ENCODE assay signal across 8 mouse cellular contexts in the genomic region with DNA sequence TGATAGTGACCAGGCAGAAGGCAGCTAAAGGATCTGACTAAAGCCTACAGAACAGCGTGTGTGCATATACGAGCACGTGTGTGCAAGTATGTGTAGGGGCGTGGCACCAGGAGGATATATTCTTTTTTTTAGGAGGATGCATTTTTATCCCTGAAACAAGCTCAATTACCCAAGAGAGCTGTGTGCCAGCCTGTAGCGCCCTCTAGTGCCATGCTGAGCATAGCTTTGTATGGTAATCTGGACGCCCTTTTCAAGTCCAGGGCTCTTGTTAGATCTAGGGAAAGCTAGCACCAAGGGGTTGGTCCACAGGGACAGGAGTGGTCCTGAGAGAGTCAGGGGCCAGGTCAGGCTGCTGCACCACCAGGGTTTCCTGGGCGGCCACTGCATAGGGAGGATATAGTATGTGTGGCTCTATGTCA. TPM values are rescaled to one million over a fixed set of nuclear protein-coding genes. Genes with fewer than 3 reads are reported as not detected.
DNase-seq lines count a peak whose midpoint lies in the region; ATAC-seq and TF ChIP-seq lines count a peak whose summit lies in the region.

No protein-coding gene starts in this region.

- intact Hi-C loops in left cerebral cortex, postnatal 14 days (cut with DNase I) = loop anchor here (5.0 kb wide), 1 partner anchor 56 kb away; no protein-coding TSS in a partner anchor

- H3K27me3 ChIP-seq in midbrain, embryonic 10.5 days (ENCODE audit: low read depth, poor library complexity, severe bottlenecking) = no peaks in the 10 kb centered on the region
- no peaks in the 10 kb centered on the region for H3K27me3 ChIP-seq in midbrain, embryonic 15.5 days (replicated peaks)
- H3K27me3 ChIP-seq in forebrain, embryonic 16.5 days (replicated peaks; ENCODE audit: control insufficient read depth, insufficient read depth, low read length) = no peaks in the 10 kb centered on the region
- no peaks in the 10 kb centered on the region for H3K27me3 ChIP-seq in hindbrain, postnatal 0 days (ENCODE audit: insufficient read depth, low read length)
- H3K27me3 ChIP-seq in midbrain, embryonic 14.5 days (ENCODE audit: control insufficient read depth, insufficient read depth, low read length) = no peaks in the 10 kb centered on the region
- H3K27me3 ChIP-seq in stomach, postnatal 0 days (ENCODE audit: control insufficient read depth, insufficient read depth, low read length) = no peaks in the 10 kb centered on the region

- peaks cover 82% of the 10 kb centered on the region for H3K36me3 ChIP-seq in midbrain, embryonic 10.5 days
- H3K36me3 ChIP-seq in midbrain, embryonic 15.5 days (replicated peaks) = 0 out of 2 replicates have a peak, but pooled peaks cover 19% of the 10 kb centered on the region
- H3K36me3 ChIP-seq in forebrain, embryonic 16.5 days (ENCODE audit: control insufficient read depth, insufficient read depth) = no peaks in the 10 kb centered on the region; the same call in none of the 2 replicates
- H3K36me3 ChIP-seq in hindbrain, postnatal 0 days (ENCODE audit: insufficient read depth, low read length) = peaks cover 20% of the 10 kb centered on the region
- H3K36me3 ChIP-seq in midbrain, embryonic 14.5 days (ENCODE audit: control insufficient read depth, insufficient read depth, low read length) = peaks cover 35% of the 10 kb centered on the region
- peaks cover 13% of the 10 kb centered on the region for H3K36me3 ChIP-seq in stomach, postnatal 0 days (ENCODE audit: control insufficient read depth, insufficient read depth, low read length)

- no peaks in the 10 kb centered on the region for H3K4me1 ChIP-seq in midbrain, embryonic 10.5 days
- H3K4me1 ChIP-seq in midbrain, embryonic 15.5 days = no peaks in the 10 kb centered on the region
- no peaks in the 10 kb centered on the region for H3K4me1 ChIP-seq in forebrain, embryonic 16.5 days (replicated peaks; ENCODE audit: control insufficient read depth, insufficient read depth, low read length)
- no peaks in the 10 kb centered on the region for H3K4me1 ChIP-seq in hindbrain, postnatal 0 days (ENCODE audit: insufficient read depth, low read length)
- no peaks in the 10 kb centered on the region for H3K4me1 ChIP-seq in midbrain, embryonic 14.5 days (ENCODE audit: control insufficient read depth, insufficient read depth, low read length)
- no peaks in the 10 kb centered on the region for H3K4me1 ChIP-seq in stomach, postnatal 0 days (replicated peaks; ENCODE audit: control insufficient read depth, insufficient read depth)

- no peaks in the 10 kb centered on the region for H3K9me3 ChIP-seq in midbrain, embryonic 10.5 days (replicated peaks)
- no peaks in the 10 kb centered on the region for H3K9me3 ChIP-seq in midbrain, embryonic 15.5 days
- no peaks in the 10 kb centered on the region for H3K9me3 ChIP-seq in forebrain, embryonic 16.5 days (ENCODE audit: control insufficient read depth, low read length)
- H3K9me3 ChIP-seq in hindbrain, postnatal 0 days (ENCODE audit: low read length) = no peaks in the 10 kb centered on the region
- no peaks in the 10 kb centered on the region for H3K9me3 ChIP-seq in midbrain, embryonic 14.5 days (ENCODE audit: control insufficient read depth, low read length)
- no peaks in the 10 kb centered on the region for H3K9me3 ChIP-seq in stomach, postnatal 0 days (ENCODE audit: control insufficient read depth, low read length)

- no peak for TF ChIP-seq EP300 in stomach, postnatal 0 days (optimal IDR thresholded peaks at IDR 0.05)

- peak; percentile 78 for DNase-seq in midbrain, embryonic 10.5 days (ENCODE audit: low spot score)
- peak; percentile 53 for DNase-seq in c-Kit-positive CD71-positive TER-119-positive erythroid progenitor cells, embryonic 14.5 days (ENCODE audit: low spot score)
- peak; percentile 85 for DNase-seq in hindbrain, postnatal 0 days (ENCODE audit: low spot score)
- peak; percentile 76 to 84 for DNase-seq in left cerebral cortex, postnatal 14 days (ENCODE audit: low spot score in 2 of 2)
- peak; percentile 87 for DNase-seq in midbrain, embryonic 14.5 days
- peak; percentile 85 for DNase-seq in stomach, postnatal 0 days (ENCODE audit: low spot score)

- H3K27ac ChIP-seq in midbrain, embryonic 10.5 days (replicated peaks) = no peak overlapping the region
- no peak overlapping the region for H3K27ac ChIP-seq in midbrain, embryonic 15.5 days
- no peak overlapping the region for H3K27ac ChIP-seq in forebrain, embryonic 16.5 days (ENCODE audit: low read length)
- no peak overlapping the region for H3K27ac ChIP-seq in hindbrain, postnatal 0 days
- H3K27ac ChIP-seq in midbrain, embryonic 14.5 days (replicated peaks; ENCODE audit: low read depth, low read length) = no peak overlapping the region
- no peak overlapping the region for H3K27ac ChIP-seq in stomach, postnatal 0 days (replicated peaks)

- H3K4me3 ChIP-seq in midbrain, embryonic 10.5 days = no peak overlapping the region
- H3K4me3 ChIP-seq in midbrain, embryonic 15.5 days = no peak overlapping the region
- no peak overlapping the region for H3K4me3 ChIP-seq in forebrain, embryonic 16.5 days (replicated peaks; ENCODE audit: low read length)
- H3K4me3 ChIP-seq in hindbrain, postnatal 0 days (ENCODE audit: low read length) = no peak overlapping the region
- no peak overlapping the region for H3K4me3 ChIP-seq in midbrain, embryonic 14.5 days (replicated peaks; ENCODE audit: low read depth, low read length)
- H3K4me3 ChIP-seq in stomach, postnatal 0 days (ENCODE audit: low read depth, low read length) = no peak overlapping the region

- WGBS in midbrain, embryonic 10.5 days = 29% methylated on average over 7 of the region's 7 CpGs
- 24% methylated on average over 7 of the region's 7 CpGs for WGBS in midbrain, embryonic 15.5 days
- WGBS in forebrain, embryonic 16.5 days = 11% methylated on average over 7 of the region's 7 CpGs
- 21% methylated on average over 7 of the region's 7 CpGs for WGBS in hindbrain, postnatal 0 days
- 20% methylated on average over 7 of the region's 7 CpGs for WGBS in midbrain, embryonic 14.5 days
- 12% methylated on average over 7 of the region's 7 CpGs for WGBS in stomach, postnatal 0 days

- ATAC-seq in midbrain, embryonic 15.5 days (replicated peaks) = no peak
- peak; percentile 42; the same call in 1 of the 2 replicates for ATAC-seq in forebrain, embryonic 16.5 days
- ATAC-seq in hindbrain, postnatal 0 days = peak; percentile 44
- no peak; the same call in 1 of the 2 replicates for ATAC-seq in midbrain, embryonic 14.5 days (ENCODE audit: low FRiP score, low TSS enrichment)
- peak; percentile 57 for ATAC-seq in stomach, postnatal 0 days (ENCODE audit: low FRiP score, low TSS enrichment)

- no peak overlapping the region for H3K9ac ChIP-seq in midbrain, embryonic 15.5 days
- H3K9ac ChIP-seq in forebrain, embryonic 16.5 days (replicated peaks; ENCODE audit: low read depth, low read length) = no peak overlapping the region
- H3K9ac ChIP-seq in hindbrain, postnatal 0 days (replicated peaks; ENCODE audit: low read length) = no peak overlapping the region
- no peak overlapping the region for H3K9ac ChIP-seq in midbrain, embryonic 14.5 days (replicated peaks; ENCODE audit: low read length)
- H3K9ac ChIP-seq in stomach, postnatal 0 days (ENCODE audit: low read length) = no peak overlapping the region; the same call in 1 of the 2 replicates

- TF ChIP-seq CTCF in hindbrain, postnatal 0 days (IDR thresholded peaks at IDR 0.05; ENCODE audit: low read depth) = peak; percentile 88
- TF ChIP-seq CTCF in stomach, postnatal 0 days (IDR thresholded peaks at IDR 0.05; ENCODE audit: low read depth) = peak; percentile 97

- H3K4me2 ChIP-seq in midbrain, embryonic 15.5 days = no peak overlapping the region
- no peak overlapping the region for H3K4me2 ChIP-seq in forebrain, embryonic 16.5 days (ENCODE audit: low read length)
- no peak overlapping the region for H3K4me2 ChIP-seq in hindbrain, postnatal 0 days (ENCODE audit: low read depth, low read length)
- no peak overlapping the region for H3K4me2 ChIP-seq in midbrain, embryonic 14.5 days (ENCODE audit: low read length)
- H3K4me2 ChIP-seq in stomach, postnatal 0 days (replicated peaks; ENCODE audit: low read depth) = no peak overlapping the region

RNA-seq across cellular contexts. Expression of gene Fgfr3, which starts 16.4 kb away (rescaled TPM):
- polyA plus RNA-seq in midbrain, embryonic 10.5 days (2016; fragmentation: Nextera tagmentation; extraction: Ambion mirVana) = 68.3 and 72.7 TPM in 2 replicates
- 20.9 and 21.4 TPM in 2 replicates for polyA plus RNA-seq in midbrain, embryonic 15.5 days (2015; fragmentation: Nextera tagmentation; extraction: Ambion mirVana)
- polyA plus RNA-seq in forebrain, embryonic 16.5 days (2015; fragmentation: Nextera tagmentation; extraction: Ambion mirVana) = 29.9 and 33.0 TPM in 2 replicates
- 147 and 148 TPM in 2 replicates for total RNA-seq in hindbrain, postnatal 0 days (2014; rRNA removed)
- polyA plus RNA-seq in hindbrain, postnatal 0 days (2015; fragmentation: Nextera tagmentation; extraction: Ambion mirVana) = 43.5 and 52.1 TPM in 2 replicates
- 100 to 1,000 TPM; 109 to 111 TPM for total RNA-seq in left cerebral cortex, postnatal 14 days (2021)
- polyA plus RNA-seq in midbrain, embryonic 14.5 days (2014; fragmentation: Nextera tagmentation; extraction: Ambion mirVana) = 20.9 and 21.3 TPM in 2 replicates
- polyA plus RNA-seq in stomach, postnatal 0 days (2015; fragmentation: Nextera tagmentation; extraction: Ambion mirVana) = 17.4 and 19.3 TPM in 2 replicates

RNA-seq across cellular contexts. Expression of gene Letm1, which starts 44.7 kb away (rescaled TPM):
- 47.7 and 50.6 TPM in 2 replicates for polyA plus RNA-seq in midbrain, embryonic 10.5 days (2016; fragmentation: Nextera tagmentation; extraction: Ambion mirVana)
- 75.4 and 75.9 TPM in 2 replicates for polyA plus RNA-seq in midbrain, embryonic 15.5 days (2015; fragmentation: Nextera tagmentation; extraction: Ambion mirVana)
- polyA plus RNA-seq in forebrain, embryonic 16.5 days (2015; fragmentation: Nextera tagmentation; extraction: Ambion mirVana) = 66.9 and 68.1 TPM in 2 replicates
- 59.9 and 67.0 TPM in 2 replicates for total RNA-seq in hindbrain, postnatal 0 days (2014; rRNA removed)
- 71.7 and 83.9 TPM in 2 replicates for polyA plus RNA-seq in hindbrain, postnatal 0 days (2015; fragmentation: Nextera tagmentation; extraction: Ambion mirVana)
- total RNA-seq in left cerebral cortex, postnatal 14 days (2021) = 100 to 1,000 TPM; 104 to 111 TPM
- polyA plus RNA-seq in midbrain, embryonic 14.5 days (2014; fragmentation: Nextera tagmentation; extraction: Ambion mirVana) = 64.4 and 70.3 TPM in 2 replicates
- 39.5 and 42.6 TPM in 2 replicates for polyA plus RNA-seq in stomach, postnatal 0 days (2015; fragmentation: Nextera tagmentation; extraction: Ambion mirVana)

Comparison
In these comparisons a context has a peak if more than half of its experiments do, and no peak if none do; other contexts are left out.
1. ATAC-seq: peak in forebrain, embryonic 16.5 days (single experiment), hindbrain, postnatal 0 days (single experiment) and stomach, postnatal 0 days (single experiment); none in midbrain, embryonic 15.5 days (single experiment) and midbrain, embryonic 14.5 days (single experiment).
2. Peak in every context shown above with its lines, with median percentiles within 50 percentile points of each other: DNase-seq.